Mouse (Mus musculus) neural tube, embryonic 12.5 days (tissue): ENCODE data around the gene Rps6kl1. TPM values are rescaled to one million over a fixed set of nuclear protein-coding genes. Genes with fewer than 3 reads are reported as not detected.

ENCODE experiments used
- ATAC-seq: fragments of 200-750 bp; cut with Nextera tagmentation; 2 replicates; pipeline ENCODE4 v1.8.0; 2017; ENCODE audit warnings: low read depth, mild to moderate bottlenecking, moderate TSS enrichment, moderate library complexity; ENCODE audit not compliant: low FRiP score
- H3K27ac ChIP-seq: fragments of 300-500 bp; sonication (generic); 2 replicates; pipeline ENCODE4 v1.5.1; 2016
- H3K27me3 ChIP-seq: fragments of 300-500 bp; sonication (generic); replicated peaks from 2 replicates; pipeline ENCODE4 v1.6.1; 2016; ENCODE audit warnings: mild to moderate bottlenecking
- H3K36me3 ChIP-seq: fragments of 300-500 bp; sonication (generic); 2 replicates; pipeline ENCODE4 v1.6.1; 2016; ENCODE audit warnings: mild to moderate bottlenecking
- H3K4me1 ChIP-seq: fragments of 300-500 bp; sonication (generic); 2 replicates; pipeline ENCODE4 v1.6.1; 2016
- H3K4me2 ChIP-seq: fragments of 300-500 bp; sonication (generic); replicated peaks from 2 replicates; pipeline ENCODE4 v1.6.1; 2016; ENCODE audit warnings: mild to moderate bottlenecking
- H3K4me3 ChIP-seq: fragments of 300-500 bp; sonication (generic); 2 replicates; pipeline ENCODE4 v1.5.1; 2016
- H3K9ac ChIP-seq: fragments of 300-500 bp; sonication (generic); 2 replicates; pipeline ENCODE4 v1.6.1; 2016; ENCODE audit warnings: mild to moderate bottlenecking
- H3K9me3 ChIP-seq: fragments of 300-500 bp; sonication (generic); 2 replicates; pipeline ENCODE4 v1.6.1; 2016; ENCODE audit warnings: mild to moderate bottlenecking
- WGBS: fragments of 180-500 bp; shearing (Covaris S2); methylation state at CpG from one replicate; pipeline ENCODE4 v1.1.7; 2016; 5-methylcytosine and 5-hydroxymethylcytosine counted together
- polyA plus RNA-seq: library from polyadenylated mRNA; unstranded; fragments of >200 nt; fragmentation: Nextera tagmentation; extraction: Ambion mirVana; gene quantifications from 2 replicates; pipeline ENCODE4 v1.2.1, GENCODE M21; 2016

Gene Rps6kl1
- polyA plus RNA-seq, 1 experiment from 2014 or later: 14.6 TPM

- no peak overlapping the region for H3K9ac ChIP-seq
- no peak overlapping the region for H3K4me2 ChIP-seq
- 84% methylated on average over 3 of the region's 3 CpGs for WGBS
- peaks cover 4% of the 10 kb centered on the region; the same call in 1 of the 2 replicates for H3K36me3 ChIP-seq
- peaks cover 19% of the 10 kb centered on the region for H3K4me1 ChIP-seq
- no peak for ATAC-seq
- H3K27ac ChIP-seq: no peak overlapping the region
- peaks cover 5% of the 10 kb centered on the region; the same call in 1 of the 2 replicates for H3K27me3 ChIP-seq
- no peak overlapping the region for H3K4me3 ChIP-seq
- H3K9me3 ChIP-seq: no peaks in the 10 kb centered on the region
Measured at GRCm38 (mm10) chr12:85170948-85171307, 19.9 kb upstream of the Rps6kl1 start.

- Histone ChIP-seq H3K36me3 (peaks cover 4% of the 10 kb centered on the region; the same call in 1 of the 2 replicates), H3K4me2 (no peak overlapping the region), H3K9me3 (no peaks in the 10 kb centered on the region), H3K27me3 (peaks cover 5% of the 10 kb centered on the region; the same call in 1 of the 2 replicates), H3K27ac (no peak overlapping the region), H3K4me3 (no peak overlapping the region), H3K9ac (no peak overlapping the region), H3K4me1 (peaks cover 14% of the 10 kb centered on the region)
- no peak for ATAC-seq
- WGBS: 86% methylated on average over 11 of the region's 11 CpGs
Measured at GRCm38 (mm10) chr12:85170284-85170947, 19.4 kb upstream of the Rps6kl1 start.

GRCm38 (mm10) chr12:85169877-85170276, 18.8 kb upstream of the Rps6kl1 start:
- H3K4me2 ChIP-seq: 0 out of 2 replicates have a peak overlapping the region, but pooled peaks have one; percentile 49
- WGBS: 65% methylated on average over 3 of the region's 3 CpGs
- no peak overlapping the region for H3K9ac ChIP-seq
- peak; percentile 43 for ATAC-seq
- H3K4me1 ChIP-seq: peaks cover 9% of the 10 kb centered on the region; the same call in 1 of the 2 replicates
- H3K27me3 ChIP-seq: peaks cover 5% of the 10 kb centered on the region; the same call in 1 of the 2 replicates
- no peak overlapping the region for H3K4me3 ChIP-seq
- H3K36me3 ChIP-seq: peaks cover 4% of the 10 kb centered on the region; the same call in 1 of the 2 replicates
- no peaks in the 10 kb centered on the region for H3K9me3 ChIP-seq
- no peak overlapping the region for H3K27ac ChIP-seq

- peak; percentile 86 for ATAC-seq
- peaks cover 9% of the 10 kb centered on the region; the same call in 1 of the 2 replicates for H3K4me1 ChIP-seq
- H3K4me3 ChIP-seq: peak overlapping the region; percentile 11; the same call in 1 of the 2 replicates
- peak overlapping the region; percentile 49 for H3K4me2 ChIP-seq
- WGBS: 21% methylated on average over 27 of the region's 27 CpGs
- no peak overlapping the region for H3K27ac ChIP-seq
- H3K27me3 ChIP-seq: peaks cover 5% of the 10 kb centered on the region; the same call in 1 of the 2 replicates
- no peak overlapping the region for H3K9ac ChIP-seq
- peaks cover 4% of the 10 kb centered on the region; the same call in 1 of the 2 replicates for H3K36me3 ChIP-seq
- H3K9me3 ChIP-seq: no peaks in the 10 kb centered on the region
Measured at GRCm38 (mm10) chr12:85169117-85169858, 18.2 kb upstream of the Rps6kl1 start.

GRCm38 (mm10) chr12:85166631-85167030, 15.6 kb upstream of the Rps6kl1 start:
- H3K9me3 ChIP-seq: no peaks in the 10 kb centered on the region
- H3K36me3 ChIP-seq: peaks cover 4% of the 10 kb centered on the region; the same call in 1 of the 2 replicates
- ATAC-seq: no peak
- no peak overlapping the region for H3K27ac ChIP-seq
- no peak overlapping the region for H3K4me3 ChIP-seq
- peaks cover 5% of the 10 kb centered on the region; the same call in 1 of the 2 replicates for H3K27me3 ChIP-seq
- H3K4me2 ChIP-seq: no peak overlapping the region
- peaks cover 9% of the 10 kb centered on the region; the same call in 1 of the 2 replicates for H3K4me1 ChIP-seq
- WGBS: 87% methylated on average over 9 of the region's 9 CpGs
- no peak overlapping the region for H3K9ac ChIP-seq

- H3K9ac ChIP-seq: no peak overlapping the region
- H3K4me3 ChIP-seq: no peak overlapping the region
- H3K36me3 ChIP-seq: peaks cover 4% of the 10 kb centered on the region; the same call in 1 of the 2 replicates
- no peak overlapping the region for H3K27ac ChIP-seq
- H3K4me2 ChIP-seq: no peak overlapping the region
- H3K4me1 ChIP-seq: peaks cover 9% of the 10 kb centered on the region; the same call in 1 of the 2 replicates
- H3K27me3 ChIP-seq: peaks cover 5% of the 10 kb centered on the region; the same call in 1 of the 2 replicates
- 82% methylated on average over 5 of the region's 5 CpGs for WGBS
- no peak for ATAC-seq
- H3K9me3 ChIP-seq: no peaks in the 10 kb centered on the region
Measured at GRCm38 (mm10) chr12:85164996-85165395, 13.9 kb upstream of the Rps6kl1 start.

- no peaks in the 10 kb centered on the region for H3K27me3 ChIP-seq
- H3K4me3 ChIP-seq: no peak overlapping the region
- no peak overlapping the region for H3K4me2 ChIP-seq
- ATAC-seq: no peak
- H3K27ac ChIP-seq: no peak overlapping the region
- H3K36me3 ChIP-seq: no peaks in the 10 kb centered on the region
- H3K4me1 ChIP-seq: no peaks in the 10 kb centered on the region
- no peaks in the 10 kb centered on the region for H3K9me3 ChIP-seq
- WGBS: 79% methylated on average over 5 of the region's 5 CpGs
- no peak overlapping the region for H3K9ac ChIP-seq
Measured at GRCm38 (mm10) chr12:85159592-85159991, 8.5 kb upstream of the Rps6kl1 start.

GRCm38 (mm10) chr12:85158801-85159200, 7.7 kb upstream of the Rps6kl1 start:
- Histone ChIP-seq H3K9me3 (no peaks in the 10 kb centered on the region), H3K9ac (no peak overlapping the region), H3K4me3 (no peak overlapping the region), H3K4me1 (no peaks in the 10 kb centered on the region), H3K36me3 (no peaks in the 10 kb centered on the region), H3K27ac (no peak overlapping the region), H3K4me2 (no peak overlapping the region), H3K27me3 (no peaks in the 10 kb centered on the region)
- ATAC-seq: no peak
- 87% methylated on average over 8 of the region's 8 CpGs for WGBS

- no peaks in the 10 kb centered on the region for H3K36me3 ChIP-seq
- WGBS: 89% methylated on average over 14 of the region's 14 CpGs
Measured at GRCm38 (mm10) chr12:85157797-85158460, 6.9 kb upstream of the Rps6kl1 start.

GRCm38 (mm10) chr12:85156324-85156723, 5.3 kb upstream of the Rps6kl1 start:
- Histone ChIP-seq H3K4me1 (no peaks in the 10 kb centered on the region), H3K27me3 (no peaks in the 10 kb centered on the region), H3K4me2 (no peak overlapping the region), H3K9me3 (no peaks in the 10 kb centered on the region), H3K9ac (no peak overlapping the region), H3K27ac (no peak overlapping the region), H3K4me3 (no peak overlapping the region), H3K36me3 (no peaks in the 10 kb centered on the region)
- 49% methylated on average over 6 of the region's 6 CpGs for whole genome bisulfite sequencing
- no peak for ATAC-seq

More at GRCm38 (mm10) chr12:85157797-85158460, 6.9 kb upstream of the Rps6kl1 start:
- Histone ChIP-seq H3K9me3 (no peaks in the 10 kb centered on the region), H3K27ac (no peak overlapping the region), H3K4me1 (no peaks in the 10 kb centered on the region), H3K9ac (no peak overlapping the region), H3K4me2 (no peak overlapping the region), H3K4me3 (no peak overlapping the region), H3K27me3 (no peaks in the 10 kb centered on the region)
- ATAC-seq: no peak

GRCm38 (mm10) chr12:85153011-85153410, 1.9 kb upstream of the Rps6kl1 start:
- no peak overlapping the region for H3K4me3 ChIP-seq
- H3K9me3 ChIP-seq: no peaks in the 10 kb centered on the region
- ATAC-seq: no peak
- no peak overlapping the region for H3K4me2 ChIP-seq
- H3K27me3 ChIP-seq: peaks cover 6% of the 10 kb centered on the region; the same call in 1 of the 2 replicates
- H3K27ac ChIP-seq: no peak overlapping the region
- H3K4me1 ChIP-seq: peaks cover 8% of the 10 kb centered on the region
- no peak overlapping the region for H3K9ac ChIP-seq
- H3K36me3 ChIP-seq: no peaks in the 10 kb centered on the region
- 81% methylated on average over 3 of the region's 3 CpGs for WGBS
